Mouse (Mus musculus): ENCODE measurements at regions not wholly inside any gene's neighbourhood (a gene's known extent, or its start where the extent isn't known, plus 50 kb on each side); places are given as distances from the start of the nearest gene placed in this dataset.

DNA sequence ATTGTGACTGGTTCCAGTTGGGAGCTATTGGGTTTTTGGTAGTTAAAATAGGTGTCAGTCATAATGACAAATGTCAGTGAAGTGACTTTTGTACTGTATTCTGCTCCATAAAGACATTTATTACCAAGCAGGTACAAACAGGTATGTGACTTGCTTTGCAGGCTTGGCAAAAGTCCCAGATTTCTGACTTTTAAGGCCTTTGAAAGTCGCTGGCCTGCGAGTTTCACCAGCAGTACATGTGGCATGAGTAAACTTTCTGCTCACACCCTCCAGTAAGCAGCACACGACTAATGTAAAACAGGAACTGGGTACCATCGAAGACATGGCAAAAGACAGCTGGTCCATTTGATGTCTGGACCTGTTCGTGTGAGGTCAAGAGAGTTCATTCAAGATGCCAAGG, 659.2 kb downstream of the Zfp706 start:
- DNase-seq (ENCODE audit: low spot score): no peak

DNA sequence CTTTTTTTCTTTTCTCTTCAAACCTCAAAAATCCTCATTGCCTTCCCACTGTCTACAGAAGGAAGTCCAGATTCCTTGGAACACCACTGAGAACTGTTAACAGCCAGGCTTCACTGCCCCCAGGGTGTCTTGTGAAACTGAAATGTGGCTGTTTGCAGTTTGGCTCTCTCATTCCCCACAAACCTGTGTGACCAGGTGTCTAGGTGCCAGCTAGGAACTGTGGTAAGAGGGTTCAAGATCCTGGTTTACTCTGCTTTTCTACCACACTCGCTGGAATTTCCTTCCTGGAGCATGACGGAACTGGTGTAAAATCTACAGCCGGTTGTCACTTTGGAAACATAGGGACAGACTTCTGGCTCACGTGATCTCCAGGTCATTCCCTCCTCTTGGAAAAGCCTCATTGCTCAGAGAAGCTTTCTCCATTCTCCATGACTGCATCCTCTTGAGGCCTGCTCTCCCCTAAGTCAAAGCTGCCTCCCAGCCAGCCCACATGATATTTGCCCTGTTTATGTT, 660.2 kb downstream of the Zfp706 start:
- no peak for DNase-seq (ENCODE audit: low spot score)

DNA sequence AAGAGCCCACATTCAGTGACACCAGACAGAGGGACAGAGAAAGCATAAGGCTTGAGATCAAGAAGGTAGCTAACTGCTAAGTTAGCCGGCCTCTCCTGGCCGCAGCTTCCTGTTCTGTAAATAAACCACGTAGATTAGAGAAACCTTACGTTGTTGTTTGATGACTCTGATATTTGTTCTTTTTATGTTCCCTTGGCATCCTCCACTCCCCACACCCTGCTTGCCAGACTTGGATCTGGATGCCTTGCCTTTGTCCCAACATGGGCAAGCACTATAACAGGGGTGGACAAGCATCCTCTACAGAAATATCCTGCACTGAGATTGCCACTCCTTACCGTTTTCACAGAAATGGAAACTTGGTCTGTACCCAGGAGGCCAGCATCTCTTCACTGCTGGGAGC, 661.4 kb downstream of the Zfp706 start:
- no peak for DNase-seq (ENCODE audit: low spot score)

DNA sequence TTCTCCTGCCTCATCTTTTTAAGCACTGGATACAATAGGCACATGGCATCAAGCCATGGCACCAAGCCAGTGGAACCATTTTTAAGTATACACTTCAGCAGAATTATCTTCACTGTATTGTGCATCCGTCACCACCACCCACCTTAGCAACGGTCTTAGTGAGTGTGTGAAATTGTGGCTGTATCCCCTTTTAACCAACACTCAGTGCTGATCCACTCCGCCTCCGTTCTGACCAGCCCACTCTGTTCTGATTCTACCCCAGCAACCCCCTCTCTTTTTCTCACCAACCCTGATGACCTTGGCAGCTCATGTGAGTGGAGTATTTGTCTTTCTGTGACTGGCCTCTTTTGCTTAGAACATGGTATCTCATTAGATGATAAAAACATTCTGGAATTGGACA, 662.2 kb downstream of the Zfp706 start:
- no peak for DNase-seq (ENCODE audit: low spot score)

DNA sequence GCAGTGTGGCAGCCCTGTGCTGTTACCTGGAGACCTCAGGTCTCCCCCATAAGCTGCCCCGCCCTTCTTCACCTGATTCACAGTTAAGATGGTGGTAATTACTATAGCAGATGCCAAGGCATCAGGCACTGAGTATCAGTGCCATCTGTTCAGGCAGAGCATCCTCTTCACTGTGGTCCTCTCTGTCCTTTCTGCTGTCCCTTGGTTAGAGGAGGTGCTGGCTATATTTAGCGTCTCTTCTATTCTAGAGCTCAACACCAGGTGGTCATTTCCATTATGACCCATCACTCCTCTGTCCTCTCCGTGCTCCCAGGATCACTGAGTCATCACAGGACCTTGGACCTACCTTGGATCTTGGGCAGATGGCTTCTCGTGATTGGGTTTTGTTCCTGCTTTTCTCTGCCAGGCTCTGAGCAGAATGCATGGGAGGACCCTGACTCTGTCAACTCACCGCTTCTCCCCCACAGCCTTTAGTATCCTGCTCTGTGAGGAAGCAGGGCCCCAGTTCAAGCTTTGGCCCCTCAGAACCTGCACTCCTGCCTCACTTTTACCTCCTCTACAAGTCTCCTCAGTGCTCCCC, 667.5 kb downstream of the Zfp706 start:
- DNase-seq (ENCODE audit: low spot score): no peak

DNA sequence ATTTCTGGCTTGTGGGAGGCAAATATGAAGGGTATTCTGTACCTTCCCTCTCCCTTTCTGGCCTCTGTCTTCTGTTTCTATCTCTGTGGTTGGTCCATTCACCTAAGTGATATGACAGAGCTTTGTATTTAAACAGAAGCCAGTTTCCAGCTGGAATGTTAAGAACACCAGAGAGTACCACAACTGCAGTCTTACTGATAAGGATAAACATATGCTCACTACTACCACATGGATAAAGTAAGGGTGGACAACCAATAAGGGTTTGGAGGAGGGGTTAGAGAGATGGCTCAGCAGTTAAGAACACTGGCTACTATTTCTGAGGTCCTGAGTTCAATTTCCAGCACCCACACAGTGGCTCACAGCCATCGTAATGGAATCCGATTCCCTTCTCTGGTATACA, 668.8 kb downstream of the Zfp706 start:
- DNase-seq (ENCODE audit: low spot score): no peak

DNA sequence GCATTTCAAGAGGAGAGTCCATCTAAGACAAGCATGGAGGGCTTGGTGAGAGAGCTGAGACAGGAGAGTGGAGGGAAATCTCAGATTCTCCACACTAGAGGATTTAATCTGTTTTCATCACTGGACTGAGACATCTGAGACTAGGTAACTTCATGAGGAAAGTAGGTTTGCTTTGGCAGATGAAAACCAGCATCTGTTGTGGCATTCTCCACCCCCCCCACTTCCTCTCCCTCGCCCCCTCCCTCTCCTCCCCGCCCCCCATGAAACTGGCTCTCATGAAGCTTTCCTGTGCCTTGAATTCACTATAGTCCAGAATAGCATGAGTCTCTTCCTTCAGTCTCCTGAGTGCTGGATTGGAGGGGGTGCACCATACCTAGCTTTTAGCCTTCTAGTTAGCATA, 670.7 kb downstream of the Zfp706 start:
- no peak for DNase-seq (ENCODE audit: low spot score)

DNA sequence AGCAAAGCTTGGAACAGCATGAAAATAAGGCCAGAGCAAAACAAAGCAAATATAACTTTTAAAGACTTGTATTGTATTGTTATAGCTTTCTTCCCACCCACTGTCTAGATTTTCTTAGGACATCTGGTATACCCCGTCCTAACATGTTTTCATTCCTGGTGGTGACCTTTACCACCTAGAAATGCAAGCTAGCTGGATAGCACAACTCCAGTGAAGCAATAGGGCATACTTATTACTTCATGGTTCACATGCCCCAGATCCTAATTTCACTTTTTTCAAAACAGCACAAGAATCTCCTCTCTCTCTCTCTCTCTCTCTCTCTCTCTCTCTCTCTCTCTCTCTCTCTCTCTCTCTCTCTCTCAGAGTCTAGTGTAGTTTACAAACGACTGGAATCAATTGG, 672.5 kb downstream of the Zfp706 start:
- DNase-seq (ENCODE audit: low spot score): no peak

DNA sequence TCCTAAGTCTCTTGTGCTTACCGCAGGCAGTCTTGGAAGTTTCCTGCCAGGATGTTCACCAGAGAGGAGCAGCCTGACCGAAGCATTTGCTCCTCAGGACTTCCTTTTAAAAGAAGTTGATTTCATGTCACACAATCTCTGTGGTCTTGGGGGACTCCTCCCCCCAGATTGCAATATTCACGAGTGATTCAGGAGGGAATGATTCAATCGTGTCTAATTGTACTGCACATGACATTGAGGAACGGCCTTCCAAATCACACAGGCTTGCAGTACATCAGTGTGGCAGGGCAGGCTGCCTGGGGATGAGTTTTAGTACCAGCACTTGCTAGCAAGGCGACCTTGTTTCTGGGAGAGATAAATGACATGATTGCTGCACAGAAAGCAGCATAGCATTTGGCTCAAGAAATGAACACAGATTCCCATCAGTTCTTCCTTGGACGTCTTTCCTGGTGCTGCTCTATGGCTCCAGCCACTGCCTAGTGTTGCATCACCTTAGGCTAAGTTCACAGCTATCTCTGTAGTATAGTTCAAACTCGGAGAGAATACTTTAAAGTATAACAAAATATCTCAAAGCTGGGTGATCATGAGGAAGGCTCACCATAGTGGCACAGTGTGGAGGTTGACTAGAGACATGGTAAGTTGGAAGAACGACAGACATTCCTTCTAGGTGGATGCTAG, 673.0 kb downstream of the Zfp706 start:
- no peak for DNase-seq (ENCODE audit: low spot score)

DNA sequence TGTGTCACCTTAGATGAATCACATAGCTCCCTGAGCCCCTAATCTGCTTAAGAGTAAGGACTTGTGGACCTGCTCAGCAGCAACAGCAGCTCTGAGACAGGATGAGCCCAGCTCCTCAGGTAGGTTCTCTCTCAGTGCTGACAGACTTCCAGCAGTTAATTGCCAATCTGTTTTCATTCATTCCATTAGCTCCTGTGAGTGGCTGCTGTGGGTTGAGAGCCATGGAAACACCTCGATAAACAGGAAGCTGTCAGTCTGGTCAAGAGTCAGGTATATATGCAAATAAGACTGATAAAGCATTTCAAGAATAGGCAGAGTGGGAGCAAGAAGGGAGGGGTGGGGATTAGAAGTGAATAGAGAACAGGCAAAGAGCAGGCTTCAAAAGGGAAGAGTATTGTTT, 673.7 kb downstream of the Zfp706 start:
- DNase-seq (ENCODE audit: low spot score): no peak

DNA sequence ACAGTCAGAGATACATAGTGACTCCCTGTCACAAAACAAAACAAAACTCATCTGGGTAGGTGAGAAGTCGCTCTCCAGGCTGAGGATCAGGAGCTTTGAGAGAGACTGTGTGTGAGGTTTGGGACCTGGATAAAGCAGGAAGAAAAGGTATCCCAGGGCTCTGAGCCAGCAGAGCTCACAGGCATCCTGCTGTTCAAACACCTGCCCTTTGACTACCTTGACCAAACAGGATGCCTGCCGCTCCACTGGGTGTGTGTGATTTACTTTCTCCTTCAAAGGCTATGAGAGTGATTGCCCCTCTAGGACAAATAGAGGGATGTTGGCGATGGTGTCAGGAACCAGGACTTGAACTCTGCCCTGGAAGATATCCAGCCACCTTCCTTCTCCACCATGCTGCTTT, 674.3 kb downstream of the Zfp706 start:
- DNase-seq (ENCODE audit: low spot score): no peak
